Mouse (Mus musculus) right cerebral cortex, adult 18-20 months (tissue): Measurements from ENCODE around the gene Cpeb2.

Experiments used
- DNase-seq: peaks from one replicate; pipeline ENCODE4 v3.0.0; 2022; ENCODE audit warnings: mixed read lengths

The Cpeb2 gene

DNA sequence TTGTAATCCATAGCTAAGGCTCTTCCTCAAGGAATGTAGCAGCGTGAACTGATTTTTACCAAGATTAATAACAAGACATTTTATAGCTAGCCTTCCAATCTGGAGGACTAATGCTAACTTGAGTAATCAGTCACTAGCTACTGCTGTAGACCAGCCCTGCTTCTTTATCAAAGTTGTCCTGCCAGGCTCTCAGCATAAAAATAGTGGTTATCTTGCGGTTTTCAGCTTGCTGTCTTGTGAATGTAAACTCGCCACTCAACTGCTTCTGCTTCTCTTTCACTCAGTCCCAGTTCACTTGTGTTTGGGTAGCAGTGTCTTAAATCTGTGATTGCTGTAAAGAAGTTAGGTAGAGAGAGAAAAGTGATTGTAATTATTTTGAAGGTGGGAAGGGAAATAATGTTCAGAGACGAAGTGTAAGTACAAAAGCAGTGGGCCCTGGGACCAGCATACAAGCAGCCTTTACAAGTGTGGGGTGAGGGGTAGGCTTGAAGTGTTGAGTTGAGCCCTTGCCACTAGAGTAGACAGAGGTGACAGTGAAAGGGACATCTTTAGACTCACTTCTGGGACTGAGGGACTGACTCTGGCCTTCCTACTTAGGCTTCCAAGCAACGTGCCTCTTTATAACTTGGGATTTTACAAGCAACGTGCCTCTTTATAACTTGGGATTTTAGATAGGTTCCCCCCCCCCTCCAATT is 6.3 kb downstream of the Cpeb2 start:
- no peak for DNase-seq

DNA sequence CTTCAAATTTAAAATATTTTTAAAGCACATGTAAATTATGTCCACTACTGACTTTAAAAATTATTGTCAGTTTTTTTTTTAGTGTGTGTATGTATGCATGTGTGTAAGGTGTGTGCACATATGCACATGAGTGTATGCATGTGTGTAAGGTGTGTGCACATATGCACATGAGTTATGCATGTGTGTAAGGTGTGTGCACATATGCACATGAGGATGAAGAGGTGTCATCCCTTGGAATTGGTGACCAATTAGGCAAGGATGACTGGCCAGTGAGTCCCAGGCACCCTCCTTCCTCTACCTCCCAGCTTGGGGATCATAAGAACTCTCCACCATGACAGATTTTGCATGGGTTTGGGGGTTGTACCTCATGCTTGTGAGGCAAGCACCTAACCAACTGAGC is 7.8 kb downstream of the Cpeb2 start:
- DNase-seq, result no peak

GRCm38 (mm10) chr5:43246236-43246635 is 13.3 kb downstream of the Cpeb2 start:
- peak; percentile 25 for DNase-seq

GRCm38 (mm10) chr5:43246954-43247353 is 14.0 kb downstream of the Cpeb2 start:
- DNase-seq, result no peak

- DNase-seq, result peak; percentile 34
These were observed 15.0 kb downstream of the Cpeb2 start for GRCm38 (mm10) chr5:43248001-43248430.

DNA sequence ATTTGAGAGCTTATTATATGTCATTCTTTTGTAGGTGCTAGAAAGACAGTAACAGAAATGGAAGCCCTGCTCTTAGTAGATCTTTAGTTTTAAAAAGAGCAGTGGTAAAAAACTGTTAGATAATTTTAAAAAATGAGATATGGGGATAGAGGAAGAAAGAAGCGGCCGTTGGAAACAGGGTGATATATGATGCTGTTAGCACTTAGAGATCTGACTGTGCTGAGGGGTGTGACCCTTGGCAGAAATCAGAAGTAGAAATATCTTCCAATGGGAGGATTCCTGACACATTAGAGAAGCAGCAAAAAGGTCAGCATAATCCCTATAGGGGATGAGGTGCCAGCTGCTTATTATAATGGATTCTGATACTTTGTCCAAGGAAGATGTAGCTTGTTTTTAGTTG is 24.5 kb downstream of the Cpeb2 start:
- no peak for DNase-seq

- DNase-seq, result no peak
These were observed 25.6 kb downstream of the Cpeb2 start for GRCm38 (mm10) chr5:43258472-43259142.

DNA sequence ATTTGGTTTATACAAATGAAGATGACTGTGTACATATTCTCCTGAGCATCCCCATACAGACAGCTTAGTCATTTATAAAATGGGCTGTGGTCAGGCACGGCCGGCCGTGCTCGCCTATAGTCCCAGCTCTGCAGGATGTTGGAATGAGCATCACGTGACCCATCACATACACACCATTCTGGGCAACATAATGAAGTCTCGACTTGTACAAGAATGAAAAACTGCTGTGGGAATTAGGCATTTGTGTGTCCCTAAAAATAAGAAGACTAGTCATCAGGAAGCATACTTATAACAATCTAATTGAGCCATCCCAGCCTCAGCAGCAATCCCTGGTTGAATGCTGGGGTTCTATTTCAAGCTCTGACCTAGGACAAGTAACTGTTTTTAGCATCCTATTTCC is 28.8 kb downstream of the Cpeb2 start:
- no peak for DNase-seq

DNA sequence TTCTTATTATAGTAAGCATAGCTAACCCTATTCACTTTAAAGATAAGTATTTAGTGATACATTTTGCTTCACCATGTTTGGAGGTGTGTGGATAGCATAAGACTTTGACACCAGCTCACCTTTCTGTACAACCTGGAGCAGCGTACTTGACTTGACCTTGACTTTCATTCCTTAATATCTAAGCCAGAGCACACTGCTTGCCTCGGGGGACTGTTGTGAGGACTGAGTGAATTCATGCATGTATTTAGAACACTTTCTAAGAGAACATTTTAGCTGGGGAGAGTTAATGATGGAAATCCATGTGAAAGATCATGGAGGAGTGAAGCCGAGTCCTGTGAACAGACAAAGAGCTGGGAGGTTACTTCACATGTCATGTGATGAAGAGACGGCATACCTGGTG is 31.0 kb downstream of the Cpeb2 start:
- no peak for DNase-seq

DNA sequence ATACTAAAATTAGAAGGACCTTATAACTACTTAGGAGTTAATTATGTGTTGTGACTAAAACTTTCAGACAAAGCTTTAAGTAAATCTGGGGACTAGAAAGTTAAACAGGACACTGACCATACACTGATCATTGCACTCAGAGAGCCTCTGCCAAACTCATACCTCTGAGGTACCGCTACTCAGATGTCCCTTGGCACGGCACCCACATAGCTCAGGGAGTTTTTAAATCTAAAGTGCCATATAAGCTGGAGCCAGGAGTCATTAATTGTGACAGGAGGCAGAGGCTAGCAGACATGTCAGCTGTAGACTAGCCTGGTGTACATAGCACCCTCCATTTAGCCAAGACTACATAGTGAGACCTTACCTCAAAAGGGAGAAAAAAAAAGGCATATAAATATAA is 31.7 kb downstream of the Cpeb2 start:
- DNase-seq, result no peak

GRCm38 (mm10) chr5:43277982-43278381 is 45.0 kb downstream of the Cpeb2 start:
- DNase-seq, result no peak

DNA sequence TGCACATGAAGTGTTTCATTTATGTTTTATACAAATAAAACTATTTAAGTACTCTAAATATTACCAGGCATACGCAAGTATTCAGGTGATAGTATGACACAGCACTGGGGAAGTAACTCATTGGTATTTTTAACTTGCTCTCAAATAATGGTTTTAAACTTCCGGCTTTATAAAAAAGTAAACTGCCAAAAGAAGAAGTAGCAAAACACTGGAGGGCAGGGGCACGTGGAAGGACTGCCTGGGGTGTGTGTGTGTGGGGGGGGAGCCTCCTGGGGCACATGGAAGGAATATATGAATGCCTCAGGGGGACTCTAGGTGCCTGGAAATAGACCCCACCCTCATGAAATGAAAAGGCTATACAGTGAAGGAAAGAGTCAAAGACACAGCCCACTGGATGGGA is 46.8 kb downstream of the Cpeb2 start:
- no peak for DNase-seq

GRCm38 (mm10) chr5:43285756-43286155 is 52.8 kb downstream of the Cpeb2 start:
- DNase-seq, result peak; percentile 22

DNA sequence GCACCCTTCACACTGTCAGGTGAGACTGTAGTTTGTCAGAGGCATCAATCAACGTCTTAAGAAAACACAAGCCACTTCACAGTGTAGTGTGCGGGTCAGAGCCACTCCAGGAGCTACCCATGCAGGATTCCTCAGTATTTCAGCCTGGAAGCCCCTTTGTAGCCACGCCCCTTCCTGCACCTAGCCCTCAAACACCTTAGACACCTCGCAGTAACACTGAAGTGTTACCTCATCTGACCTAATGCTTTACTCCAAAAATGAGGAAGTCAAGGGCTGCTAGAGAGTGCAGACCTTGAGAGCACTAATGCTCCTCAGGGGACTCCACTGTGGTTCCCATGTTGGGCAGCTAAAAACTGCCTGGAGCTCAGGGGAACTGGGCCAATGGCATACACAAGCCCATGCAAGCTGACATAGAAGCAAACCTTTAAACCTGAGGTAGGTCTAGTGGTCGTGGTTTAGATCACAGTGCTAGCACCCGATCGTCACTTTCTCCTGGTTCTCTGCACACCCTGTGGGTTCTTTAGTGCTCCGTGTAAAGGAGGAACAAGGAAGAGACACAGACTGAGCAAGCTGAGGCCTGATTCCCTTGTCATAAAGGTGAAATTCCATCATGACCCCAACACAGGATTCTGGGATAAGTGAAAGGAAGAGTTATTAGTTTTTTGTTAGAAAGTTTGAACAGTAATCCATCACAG is 56.9 kb downstream of the Cpeb2 start:
- DNase-seq, result no peak

GRCm38 (mm10) chr5:43293136-43293535 is 60.2 kb downstream of the Cpeb2 start:
- no peak for DNase-seq

DNA sequence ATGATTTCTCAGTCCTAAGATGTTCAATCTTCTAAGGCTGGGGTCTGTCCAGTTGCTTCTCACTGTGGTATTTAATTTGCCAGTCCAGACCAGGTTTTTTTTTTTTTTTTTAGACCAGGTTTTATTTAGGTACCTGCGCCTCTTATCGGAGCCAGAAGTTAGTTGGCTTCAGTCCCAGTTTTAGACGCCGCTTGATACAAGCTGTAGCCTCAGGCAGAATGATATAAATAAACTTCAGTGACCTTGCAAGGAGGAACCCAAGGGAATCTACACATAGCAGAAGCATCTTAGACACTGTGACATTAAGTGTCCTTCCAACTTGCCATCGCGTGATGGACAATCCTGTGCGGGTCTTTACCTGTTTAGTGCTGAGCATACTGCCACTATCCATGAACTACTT is 64.5 kb downstream of the Cpeb2 start:
- no peak for DNase-seq

DNA sequence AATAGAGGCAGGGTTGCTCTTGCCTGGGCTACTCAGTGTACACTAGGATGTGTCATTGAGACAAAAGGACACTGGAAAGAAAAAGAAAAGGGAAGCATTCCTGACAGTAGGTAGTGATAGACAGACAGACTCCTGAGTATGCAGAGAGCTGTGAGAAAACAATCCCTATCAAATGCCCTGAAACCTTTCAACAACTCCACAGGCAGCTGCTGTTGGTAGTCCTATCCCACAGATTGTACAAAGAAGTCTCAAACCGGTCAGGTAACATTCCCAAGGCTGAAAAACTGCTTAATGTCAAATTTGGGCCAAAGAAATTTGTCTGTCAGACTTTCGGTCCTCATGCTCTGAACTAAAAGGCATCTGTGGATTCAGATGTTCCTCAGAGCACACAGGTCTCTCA is 66.0 kb downstream of the Cpeb2 start:
- no peak for DNase-seq

DNA sequence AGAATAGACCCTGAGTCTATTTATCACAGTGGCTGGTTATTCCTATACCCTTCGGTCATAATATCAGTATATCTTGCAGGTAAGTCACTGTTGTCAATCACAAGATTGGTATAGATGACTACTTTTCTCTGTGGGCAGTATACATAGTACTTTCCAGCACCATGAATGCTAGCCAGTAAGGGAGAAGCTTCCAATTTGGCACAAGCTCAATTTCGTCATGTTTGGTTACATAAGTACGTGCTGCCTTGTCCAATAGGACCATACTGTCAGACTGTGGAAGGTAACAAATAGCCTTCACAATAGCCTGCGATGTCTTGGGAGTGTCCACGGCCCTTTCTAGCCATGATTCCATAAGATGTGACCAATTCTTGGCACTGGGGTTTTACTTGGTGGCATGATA is 67.1 kb downstream of the Cpeb2 start:
- no peak for DNase-seq

DNA sequence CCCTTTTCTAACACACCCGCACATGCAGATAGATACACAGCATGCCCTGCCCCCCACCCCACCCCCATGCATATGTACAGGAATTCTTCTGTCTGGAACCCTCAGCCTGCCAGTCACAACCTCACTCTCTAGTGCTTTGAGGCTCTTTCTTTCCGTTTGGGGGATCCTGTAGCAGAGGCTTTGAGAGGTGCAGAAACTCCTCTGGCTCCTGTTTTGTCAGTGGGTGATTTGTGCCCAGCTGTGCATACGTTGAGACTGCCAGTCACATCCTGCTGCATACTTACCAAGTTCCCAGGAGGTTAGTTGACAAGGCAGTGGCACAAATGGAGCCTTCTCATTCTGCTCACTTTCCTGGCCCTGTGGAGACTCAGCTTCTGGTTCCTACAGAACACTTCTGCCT is 68.0 kb downstream of the Cpeb2 start:
- DNase-seq, result no peak

DNA sequence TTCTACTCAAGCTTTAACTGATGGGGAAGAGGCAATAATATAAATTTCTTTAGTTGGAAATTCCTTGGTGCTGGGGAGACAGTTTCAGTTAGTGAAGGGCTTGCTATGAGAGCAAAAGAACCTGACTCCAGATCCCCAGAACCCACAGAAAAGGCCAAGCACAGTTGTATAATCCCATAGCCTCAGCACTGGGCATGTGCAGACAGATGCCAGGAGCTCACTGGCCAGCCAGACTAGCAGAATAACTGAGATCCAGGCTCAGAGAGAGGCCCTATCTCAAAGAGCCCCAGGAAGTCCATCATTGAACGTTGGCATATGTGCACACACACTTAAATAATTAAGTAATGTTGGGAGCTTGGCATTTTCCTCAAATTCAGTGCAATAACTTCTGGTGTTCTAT is 70.5 kb downstream of the Cpeb2 start:
- no peak for DNase-seq

DNA sequence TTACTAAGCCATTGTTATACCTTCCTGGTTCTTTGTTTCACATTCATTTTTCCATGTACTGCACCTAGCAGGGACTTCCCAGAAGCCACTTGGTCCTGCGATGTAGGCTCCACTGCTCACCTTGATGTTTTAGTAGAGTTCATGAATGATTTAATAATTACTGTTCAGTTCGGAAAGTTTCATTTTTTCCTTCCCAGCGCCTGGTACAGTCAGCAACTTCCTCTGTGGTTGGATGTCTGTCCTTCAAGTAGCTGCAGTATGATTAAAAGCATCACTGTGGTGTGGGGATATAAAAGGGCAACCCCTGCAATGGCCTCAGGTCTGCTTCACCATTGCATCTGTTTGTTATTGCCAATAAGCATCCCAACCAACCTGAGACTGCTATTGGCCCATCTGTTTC is 72.5 kb downstream of the Cpeb2 start:
- no peak for DNase-seq

- DNase-seq, result no peak
These were observed 77.0 kb downstream of the Cpeb2 start for GRCm38 (mm10) chr5:43309961-43310360.

DNA sequence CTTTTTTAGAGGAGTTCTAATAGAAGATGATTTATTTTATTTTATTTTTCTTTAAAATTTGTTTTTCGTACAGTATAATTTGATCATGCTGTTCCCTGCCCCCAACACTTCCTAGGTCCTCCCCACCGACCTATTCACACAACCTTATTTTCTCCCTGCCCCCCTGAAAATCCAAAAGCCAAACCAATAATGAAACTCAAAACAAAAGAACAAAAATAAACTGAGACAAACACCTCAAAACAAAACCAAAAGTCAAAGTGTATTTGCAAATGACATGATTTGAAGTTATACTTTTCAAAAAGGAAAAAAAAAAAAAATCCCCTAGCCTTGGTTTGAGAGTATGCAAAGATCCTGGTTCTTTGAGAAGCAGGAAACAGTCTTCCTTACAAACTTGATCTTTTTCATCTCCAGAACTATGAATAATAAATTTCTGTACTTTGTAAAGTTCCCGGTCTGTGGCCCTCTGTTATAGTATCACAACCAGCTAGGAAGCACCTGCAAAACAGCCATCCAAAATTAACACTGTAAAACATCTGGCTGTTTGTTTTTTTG is 91.4 kb downstream of the Cpeb2 start:
- DNase-seq, result no peak

- DNase-seq, result no peak
These were observed 92.6 kb downstream of the Cpeb2 start for GRCm38 (mm10) chr5:43325561-43325960.
